Mouse (Mus musculus) MEL (cell line): Measurements from ENCODE around the gene Cdpf1. TPM values are rescaled to one million over a fixed set of nuclear protein-coding genes. Genes with fewer than 3 reads are reported as not detected.
A peak's percentile ranks its signal among the peaks of the same experiment; 100 is the strongest.

Experiments used
- DNase-seq: peaks from one replicate; pipeline ENCODE4 v3.0.0; 2011; ENCODE audit warnings: low read depth, low spot score
- H3K27ac ChIP-seq: 2 replicates; pipeline ENCODE4 v1.5.1; 2012; ENCODE audit warnings: low read depth, mild to moderate bottlenecking, control low read depth, low read length, moderate library complexity; ENCODE audit not compliant: control insufficient read depth
- H3K27me3 ChIP-seq, 2 experiments: fragments of 150-350 bp in 1 of 2; sonication (generic) in 1 of 2; 2 replicates each; pipeline ENCODE4 v1.6.1; 2012; ENCODE audit warnings: low read length in 2 of 2, mild to moderate bottlenecking in 2 of 2, improper control_type of control experiment in 1 of 2, moderate library complexity in 1 of 2; ENCODE audit not compliant: insufficient read depth in 2 of 2, control insufficient read depth in 1 of 2
- H3K36me3 ChIP-seq, 2 experiments: 2 replicates each; pipeline ENCODE4 v1.6.1; 2012 to 2014; ENCODE audit warnings: low read length in 2 of 2, improper control_type of control experiment in 1 of 2, inconsistent platforms in 1 of 2, mild to moderate bottlenecking in 1 of 2; ENCODE audit not compliant: insufficient read depth in 2 of 2, control insufficient read depth in 1 of 2
- H3K4me1 ChIP-seq, 2 experiments: fragments of 150-350 bp in 1 of 2; sonication (generic) in 1 of 2; 2 replicates each; pipeline ENCODE4 v1.6.1; 2012; ENCODE audit warnings: low read length in 2 of 2, improper control_type of control experiment in 1 of 2, mild to moderate bottlenecking in 1 of 2; ENCODE audit not compliant: insufficient read depth in 2 of 2, control insufficient read depth in 1 of 2
- H3K4me3 ChIP-seq, 2 experiments: fragments of 150-350 bp in 1 of 2; sonication (generic) in 1 of 2; 2 replicates each; pipeline ENCODE4 v1.5.1; 2012; ENCODE audit warnings: low read depth in 2 of 2, low read length in 2 of 2, mild to moderate bottlenecking in 2 of 2, moderate library complexity in 2 of 2, control low read depth in 1 of 2, improper control_type of control experiment in 1 of 2; ENCODE audit not compliant: control insufficient read depth in 1 of 2, insufficient read depth in 1 of 2
- H3K79me2 ChIP-seq: 2 replicates; pipeline ENCODE4 v1.6.1; 2012; ENCODE audit warnings: mild to moderate bottlenecking, low read length, moderate library complexity; ENCODE audit not compliant: control insufficient read depth, poor library complexity, insufficient read depth
- H3K9ac ChIP-seq: 2 replicates; pipeline ENCODE4 v1.6.1; 2012; ENCODE audit warnings: low read depth, mild to moderate bottlenecking, control low read depth, low read length, moderate library complexity; ENCODE audit not compliant: control insufficient read depth, poor library complexity, severe bottlenecking
- H3K9me3 ChIP-seq: fragments of 150-350 bp; sonication (generic); replicated peaks from 2 replicates; pipeline ENCODE4 v1.6.1; 2012; ENCODE audit warnings: mild to moderate bottlenecking, low read length, improper control_type of control experiment, moderate library complexity; ENCODE audit not compliant: insufficient read depth
- BHLHE40 ChIP-seq: IDR thresholded peaks from 2 replicates; pipeline ENCODE4 v1.6.1; 2012; ENCODE audit warnings: low read depth, mild to moderate bottlenecking, inconsistent platforms, low read length, improper control_type of control experiment, borderline replicate concordance
- CHD1 ChIP-seq: IDR thresholded peaks from 2 replicates; pipeline ENCODE4 v1.6.1; 2012; ENCODE audit warnings: low read depth, mild to moderate bottlenecking, inconsistent platforms, low read length, improper control_type of control experiment
- CHD2 ChIP-seq: IDR thresholded peaks from 2 replicates; pipeline ENCODE4 v1.6.1; 2011; ENCODE audit warnings: low read length, improper control_type of control experiment
- CTCF ChIP-seq, 3 experiments: IDR thresholded peaks in 2 of 3; conservative IDR thresholded peaks in 1 of 3; 2 replicates each; pipeline ENCODE4 v1.5.1; 2011 to 2012; ENCODE audit warnings: low read length in 3 of 3, low read depth in 2 of 3, mild to moderate bottlenecking in 2 of 3, improper control_type of control experiment in 1 of 3, inconsistent platforms in 1 of 3, mixed read lengths in 1 of 3, moderate library complexity in 1 of 3; ENCODE audit not compliant: control insufficient read depth in 1 of 3, insufficient read depth in 1 of 3, poor library complexity in 1 of 3, severe bottlenecking in 1 of 3
- E2F4 ChIP-seq: IDR thresholded peaks from 2 replicates; pipeline ENCODE4 v1.6.1; 2011; ENCODE audit warnings: low read depth, low read length, improper control_type of control experiment, borderline replicate concordance
- ELF1 ChIP-seq: IDR thresholded peaks from 2 replicates; pipeline ENCODE4 v1.6.1; 2014; ENCODE audit warnings: low read depth, mild to moderate bottlenecking, inconsistent platforms, low read length, improper control_type of control experiment, moderate library complexity
- EP300 ChIP-seq, 2 experiments: IDR thresholded peaks; 2 replicates each; pipeline ENCODE4 v1.6.1; 2011; ENCODE audit warnings: improper control_type of control experiment in 2 of 2, low read length in 2 of 2, low read depth in 1 of 2, mild to moderate bottlenecking in 1 of 2
- ETS1 ChIP-seq: IDR thresholded peaks from 2 replicates; pipeline ENCODE4 v1.6.1; 2012; ENCODE audit warnings: low read depth, mild to moderate bottlenecking, inconsistent platforms, low read length, improper control_type of control experiment, moderate library complexity
- GATA1 ChIP-seq: IDR thresholded peaks from 2 replicates; pipeline ENCODE4 v1.6.1; 2011; ENCODE audit warnings: low read depth, low read length, improper control_type of control experiment
- HCFC1 ChIP-seq: IDR thresholded peaks from 2 replicates; pipeline ENCODE4 v1.6.1; 2012; ENCODE audit warnings: low read depth, mild to moderate bottlenecking, inconsistent platforms, low read length, improper control_type of control experiment, moderate library complexity
- JUND ChIP-seq: IDR thresholded peaks from 2 replicates; pipeline ENCODE4 v1.6.1; 2011; ENCODE audit warnings: low read depth, mild to moderate bottlenecking, improper control_type of control experiment, low read length
- KAT2A ChIP-seq: conservative IDR thresholded peaks from 2 replicates; pipeline ENCODE4 v1.6.1; 2012; ENCODE audit warnings: low read depth, low read length, improper control_type of control experiment, inconsistent platforms
- MAFK ChIP-seq: IDR thresholded peaks from 2 replicates; pipeline ENCODE4 v1.6.1; 2011; ENCODE audit warnings: low read depth, mild to moderate bottlenecking, low read length, improper control_type of control experiment, borderline replicate concordance
- MAX ChIP-seq: IDR thresholded peaks from 2 replicates; pipeline ENCODE4 v1.6.1; 2011; ENCODE audit warnings: low read length, improper control_type of control experiment
- MAZ ChIP-seq: IDR thresholded peaks from 2 replicates; pipeline ENCODE4 v1.6.1; 2012; ENCODE audit warnings: low read depth, mild to moderate bottlenecking, inconsistent platforms, low read length, improper control_type of control experiment
- MEF2A ChIP-seq: IDR thresholded peaks from 2 replicates; pipeline ENCODE4 v1.6.1; 2014; ENCODE audit warnings: low read depth, mild to moderate bottlenecking, inconsistent platforms, low read length, improper control_type of control experiment; ENCODE audit not compliant: poor library complexity, insufficient replicate concordance, severe bottlenecking; ENCODE audit errors: extremely low read depth
- MXI1 ChIP-seq: IDR thresholded peaks from 2 replicates; pipeline ENCODE4 v1.6.1; 2011; ENCODE audit warnings: mild to moderate bottlenecking, low read depth, low read length, improper control_type of control experiment
- MYC ChIP-seq: IDR thresholded peaks from 2 replicates; pipeline ENCODE4 v1.6.1; 2011; ENCODE audit warnings: low read depth, mild to moderate bottlenecking, low read length, improper control_type of control experiment, moderate library complexity
- NRF1 ChIP-seq: IDR thresholded peaks from 2 replicates; pipeline ENCODE4 v1.6.1; 2014; ENCODE audit warnings: low read depth, mild to moderate bottlenecking, inconsistent platforms, low read length, improper control_type of control experiment, moderate library complexity; ENCODE audit not compliant: poor library complexity, insufficient read depth, severe bottlenecking
- POLR2A ChIP-seq, 2 experiments: IDR thresholded peaks; 2 replicates each; pipeline ENCODE4 v1.6.1; 2011 to 2012; ENCODE audit warnings: low read length in 2 of 2, mild to moderate bottlenecking in 2 of 2, control low read depth in 1 of 2, improper control_type of control experiment in 1 of 2, low read depth in 1 of 2, moderate library complexity in 1 of 2; ENCODE audit not compliant: control insufficient read depth in 1 of 2, insufficient read depth in 1 of 2, poor library complexity in 1 of 2
- POLR2AphosphoS5 ChIP-seq: IDR thresholded peaks from 2 replicates; pipeline ENCODE4 v1.6.1; 2012; ENCODE audit warnings: low read depth, borderline replicate concordance, mild to moderate bottlenecking, inconsistent platforms, low read length, moderate library complexity, mixed read lengths
- RAD21 ChIP-seq: IDR thresholded peaks from 2 replicates; pipeline ENCODE4 v1.6.1; 2011; ENCODE audit warnings: mild to moderate bottlenecking, low read depth, low read length, improper control_type of control experiment
- RCOR1 ChIP-seq: IDR thresholded peaks from 2 replicates; pipeline ENCODE4 v1.6.1; 2012; ENCODE audit warnings: low read depth, mild to moderate bottlenecking, inconsistent platforms, low read length, improper control_type of control experiment
- SIN3A ChIP-seq: IDR thresholded peaks from 2 replicates; pipeline ENCODE4 v1.6.1; 2012; ENCODE audit warnings: low read length, improper control_type of control experiment, inconsistent platforms
- SMC3 ChIP-seq: IDR thresholded peaks from 2 replicates; pipeline ENCODE4 v1.6.1; 2011; ENCODE audit warnings: low read depth, low read length, improper control_type of control experiment
- TAL1 ChIP-seq: IDR thresholded peaks from 2 replicates; pipeline ENCODE4 v1.6.1; 2012; ENCODE audit warnings: mild to moderate bottlenecking, inconsistent platforms, low read length, moderate library complexity, mixed read lengths
- TBP ChIP-seq: IDR thresholded peaks from 2 replicates; pipeline ENCODE4 v1.8.0; 2011; ENCODE audit warnings: low read depth, low read length, improper control_type of control experiment
- TCF12 ChIP-seq: IDR thresholded peaks from 2 replicates; pipeline ENCODE4 v1.6.1; 2014; ENCODE audit warnings: low read depth, mild to moderate bottlenecking, inconsistent platforms, low read length, improper control_type of control experiment, moderate library complexity
- UBTF ChIP-seq: IDR thresholded peaks from 2 replicates; pipeline ENCODE4 v1.6.1; 2012; ENCODE audit warnings: low read depth, mild to moderate bottlenecking, inconsistent platforms, low read length, improper control_type of control experiment, moderate library complexity, borderline replicate concordance; ENCODE audit not compliant: insufficient read depth
- USF2 ChIP-seq, 2 experiments: IDR thresholded peaks; 2 replicates each; pipeline ENCODE4 v1.6.1; 2011 to 2012; ENCODE audit warnings: improper control_type of control experiment in 2 of 2, low read length in 2 of 2, borderline replicate concordance in 1 of 2, inconsistent platforms in 1 of 2, low read depth in 1 of 2, mild to moderate bottlenecking in 1 of 2; ENCODE audit not compliant: insufficient read depth in 1 of 2
- ZKSCAN1 ChIP-seq: IDR thresholded peaks from 2 replicates; pipeline ENCODE4 v1.6.1; 2012; ENCODE audit warnings: low read depth, mild to moderate bottlenecking, inconsistent platforms, low read length, improper control_type of control experiment, moderate library complexity
- ZNF384 ChIP-seq: IDR thresholded peaks from 2 replicates; pipeline ENCODE4 v1.6.1; 2012; ENCODE audit warnings: low read depth, mild to moderate bottlenecking, inconsistent platforms, low read length, improper control_type of control experiment
- polyA plus RNA-seq, 2 experiments: library from polyadenylated mRNA; stranded (reverse) in 1 of 2; unstranded in 1 of 2; fragments of >175 nt in 1 of 2; fragments of >200 nt in 1 of 2; gene quantifications; 2 replicates each; pipeline versions ENCODE4 v1.2.1 to v1.2.4; 2012; ENCODE audit warnings: low replicate concordance in 2 of 2, low read depth in 1 of 2; ENCODE audit not compliant: insufficient read length in 2 of 2, insufficient read depth in 1 of 2, missing spikeins in 1 of 2
- total RNA-seq: library from RNA; depleted of rRNA; stranded (reverse); fragments of 300-350 nt; gene quantifications from 2 replicates; pipeline ENCODE4 v1.2.3, GENCODE M21; 2012

The Cdpf1 gene
- total and polyA plus RNA-seq, 3 experiments: 30.5 to 44.0 TPM; not detected in 1

GRCm38 (mm10) chr15:85810806-85811521 is 533 bp downstream of the Cdpf1 start:
- TF ChIP-seq USF2 (IDR thresholded peaks at IDR 0.05; ENCODE audit: borderline replicate concordance in 1 of 2, insufficient read depth in 1 of 2, low read depth in 1 of 2, low read length in 2 of 2) (no peak), CHD2 (no peak), E2F4 (no peak), ELF1 (no peak), RAD21 (no peak), MAZ (no peak), MAX (no peak), MYC (no peak), UBTF (no peak), ZNF384 (no peak), SIN3A (no peak; the same call in 1 of the 2 replicates), POLR2AphosphoS5 (no peak), GATA1 (0 out of 2 replicates have a peak, but pooled peaks have one; percentile 13), RCOR1 (no peak), TCF12 (no peak), CTCF (IDR thresholded peaks at IDR 0.05 in 2 of 3, conservative IDR thresholded peaks at IDR 0.05 in 1 of 3; ENCODE audit: control insufficient read depth in 1 of 3, insufficient read depth in 1 of 3, low read depth in 2 of 3, low read length in 3 of 3, poor library complexity in 1 of 3, severe bottlenecking in 1 of 3) (no peak), EP300 (IDR thresholded peaks at IDR 0.05; ENCODE audit: low read depth in 1 of 2, low read length in 2 of 2) (no peak), BHLHE40 (peak; percentile 57; the same call in 1 of the 2 replicates), SMC3 (no peak), HCFC1 (no peak), TAL1 (no peak), MEF2A (0 out of 2 replicates have a peak, but pooled peaks have one; percentile 27), TBP (no peak), KAT2A (no peak), JUND (no peak), ZKSCAN1 (no peak), CHD1 (no peak), NRF1 (no peak), POLR2A (IDR thresholded peaks at IDR 0.05; ENCODE audit: control insufficient read depth in 1 of 2, insufficient read depth in 1 of 2, low read depth in 1 of 2, low read length in 2 of 2, poor library complexity in 1 of 2) (no peak), ETS1 (peak; percentile 40; the same call in 1 of the 2 replicates), MAFK (no peak), MXI1 (no peak)
- no peaks in the 10 kb centered on the region for H3K9me3 ChIP-seq
- H3K27ac ChIP-seq: peak overlapping the region; percentile 76
- peak overlapping the region; percentile 73 to 75 for H3K4me3 ChIP-seq
- no peaks in the 10 kb centered on the region for H3K27me3 ChIP-seq
- peak; percentile 84 for DNase-seq
- H3K4me1 ChIP-seq: peaks cover 10 to 21% of the 10 kb centered on the region in 2 experiments
- H3K79me2 ChIP-seq: peaks cover 2% of the 10 kb centered on the region; the same call in 1 of the 2 replicates
- H3K9ac ChIP-seq: peak overlapping the region; percentile 66
- peaks cover 0 to 15% of the 10 kb centered on the region in 2 experiments; a peak in 2 of 4 replicates for H3K36me3 ChIP-seq
